Mouse (Mus musculus) regulatory T cell (primary cell): ENCODE results near the gene Cdk14.

Experiments used
- in situ Hi-C: fragments of 300-600 bp; cut with MboI, MseI; formaldehyde crosslinking; loops from one replicate; pipeline ENCODE4 v1.15.1; 2025; ENCODE audit warnings: high pct_unique_total_duplicates

The Cdk14 gene

GRCm38 (mm10) chr5:5367550-5367949 is 52.6 kb downstream of the Cdk14 start:
- in situ Hi-C loops = no loop called here

- in situ Hi-C loops = no loop called here
Observed at GRCm38 (mm10) chr5:5365285-5366076, 54.6 kb downstream of the Cdk14 start.

DNA sequence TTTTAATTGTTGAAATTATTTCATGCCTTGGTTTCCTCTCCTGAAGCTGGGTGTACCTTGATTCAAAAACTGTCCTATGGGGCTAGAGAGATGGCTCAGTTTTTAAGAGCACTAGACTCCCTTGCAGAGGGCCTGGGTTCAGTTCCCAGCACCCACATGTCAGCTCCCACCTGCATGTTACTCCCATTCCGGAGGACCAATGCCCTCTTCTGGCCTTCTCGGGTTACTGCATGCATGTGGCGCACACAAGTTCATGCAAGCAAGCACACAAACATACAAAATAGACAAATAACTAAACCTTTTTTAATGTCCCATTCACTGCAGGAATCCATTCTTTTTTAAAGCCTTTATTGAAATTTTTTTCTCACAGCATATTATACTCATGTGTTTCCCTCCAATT is 58.4 kb downstream of the Cdk14 start:
- in situ Hi-C loops = no loop called here

- in situ Hi-C loops = no loop called here
Observed at GRCm38 (mm10) chr5:5360338-5360737, 59.8 kb downstream of the Cdk14 start.

GRCm38 (mm10) chr5:5359915-5360314 is 60.2 kb downstream of the Cdk14 start:
- in situ Hi-C loops = no loop called here

GRCm38 (mm10) chr5:5359370-5359769 is 60.7 kb downstream of the Cdk14 start:
- in situ Hi-C loops = no loop called here

GRCm38 (mm10) chr5:5358019-5358717 is 61.9 kb downstream of the Cdk14 start:
- in situ Hi-C loops = no loop called here

DNA sequence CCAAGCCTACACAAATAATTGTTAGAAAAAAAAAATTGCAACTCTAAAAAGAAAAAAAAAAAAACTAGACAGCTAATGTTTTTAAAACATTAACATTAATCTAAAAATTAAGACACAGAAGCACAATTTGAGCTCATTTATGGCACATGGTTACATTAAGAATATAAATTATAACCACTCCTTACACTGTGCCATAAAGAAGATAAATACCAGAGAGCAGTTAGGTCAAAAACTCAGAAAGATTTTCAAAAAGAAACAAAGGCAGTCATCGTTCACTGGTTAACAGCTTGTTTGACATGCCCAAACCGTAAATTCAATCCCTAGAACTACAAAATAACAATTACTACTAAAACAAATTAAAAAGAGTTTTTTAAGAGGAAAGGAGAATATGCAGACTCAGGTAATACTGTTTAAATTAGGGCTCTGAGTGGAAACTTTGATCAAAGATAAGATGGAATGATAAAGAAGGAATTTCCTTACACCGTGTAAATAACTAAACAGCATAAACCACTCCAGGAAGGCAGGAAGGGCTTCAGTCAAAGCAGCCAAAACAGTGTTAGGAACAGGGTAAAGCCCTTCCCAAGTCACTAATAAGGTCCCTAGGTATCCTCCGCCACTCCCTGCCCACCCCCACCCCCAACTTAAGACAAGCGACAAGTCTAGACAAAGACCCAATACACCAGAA is 65.3 kb downstream of the Cdk14 start:
- in situ Hi-C loops = no loop called here

DNA sequence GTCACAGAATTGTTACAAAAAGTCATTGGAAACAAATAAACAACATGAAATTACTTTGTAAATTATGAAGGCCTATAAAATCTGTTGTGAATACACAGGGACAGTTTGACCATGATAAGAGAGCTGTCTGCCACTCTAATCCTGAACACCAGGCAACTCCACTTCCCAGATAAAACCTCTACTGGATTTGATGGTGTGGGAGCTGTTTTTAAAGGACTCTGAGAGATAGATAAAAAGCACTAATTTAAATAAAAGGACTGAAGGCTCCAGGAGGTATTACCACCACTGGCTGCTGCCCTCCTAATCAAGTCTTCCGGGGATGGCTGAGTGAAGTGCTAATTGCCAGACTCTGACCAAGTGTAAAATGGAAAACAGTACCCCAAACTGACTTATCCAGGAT is 66.2 kb downstream of the Cdk14 start:
- in situ Hi-C loops = no loop called here

DNA sequence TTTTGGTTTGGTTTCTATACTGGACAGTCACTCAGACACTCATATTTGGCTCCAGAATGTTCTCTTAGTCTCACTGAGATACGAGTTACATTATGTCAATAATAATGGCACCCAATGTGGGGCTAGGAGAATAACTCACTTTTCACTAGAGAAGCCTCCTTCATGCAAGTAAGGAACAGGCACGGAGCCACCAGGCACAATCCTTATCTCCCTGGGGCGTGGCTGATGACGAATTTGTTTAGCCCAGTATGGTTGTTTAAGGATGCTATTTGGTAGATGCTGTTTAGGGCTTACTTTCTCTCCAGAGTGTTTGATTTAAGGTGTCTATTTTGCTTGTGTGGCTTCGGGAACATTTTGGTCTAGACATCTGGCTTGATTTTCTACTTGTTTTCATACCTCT is 75.5 kb downstream of the Cdk14 start:
- in situ Hi-C loops = loop anchor here (25.0 kb wide), 1 partner anchor 1943 kb away; no protein-coding TSS in a partner anchor

- in situ Hi-C loops = loop anchor here (25.0 kb wide), 1 partner anchor 1944 kb away; no protein-coding TSS in a partner anchor
Observed at GRCm38 (mm10) chr5:5343741-5344140, 76.4 kb downstream of the Cdk14 start.

DNA sequence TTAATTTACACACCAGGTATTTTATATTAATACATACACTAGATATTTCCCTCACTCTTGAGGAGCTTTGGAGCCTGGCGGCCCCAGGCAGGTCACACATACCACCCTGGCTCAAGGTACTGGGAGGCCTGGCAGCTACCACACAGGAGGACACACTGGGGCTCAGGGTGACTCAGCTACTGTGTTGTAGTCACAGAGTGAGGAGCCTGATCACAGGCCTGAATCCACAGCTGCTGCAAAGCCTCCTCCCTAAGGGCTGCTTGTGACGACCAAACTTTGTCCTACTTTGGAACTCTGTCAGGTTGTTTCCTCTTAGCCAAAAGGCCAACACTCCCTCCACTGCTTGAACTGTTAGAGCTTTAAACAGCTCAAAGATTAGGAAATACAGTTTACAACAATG is 76.8 kb downstream of the Cdk14 start:
- in situ Hi-C loops = loop anchor here (25.0 kb wide), 1 partner anchor 1944 kb away; no protein-coding TSS in a partner anchor

DNA sequence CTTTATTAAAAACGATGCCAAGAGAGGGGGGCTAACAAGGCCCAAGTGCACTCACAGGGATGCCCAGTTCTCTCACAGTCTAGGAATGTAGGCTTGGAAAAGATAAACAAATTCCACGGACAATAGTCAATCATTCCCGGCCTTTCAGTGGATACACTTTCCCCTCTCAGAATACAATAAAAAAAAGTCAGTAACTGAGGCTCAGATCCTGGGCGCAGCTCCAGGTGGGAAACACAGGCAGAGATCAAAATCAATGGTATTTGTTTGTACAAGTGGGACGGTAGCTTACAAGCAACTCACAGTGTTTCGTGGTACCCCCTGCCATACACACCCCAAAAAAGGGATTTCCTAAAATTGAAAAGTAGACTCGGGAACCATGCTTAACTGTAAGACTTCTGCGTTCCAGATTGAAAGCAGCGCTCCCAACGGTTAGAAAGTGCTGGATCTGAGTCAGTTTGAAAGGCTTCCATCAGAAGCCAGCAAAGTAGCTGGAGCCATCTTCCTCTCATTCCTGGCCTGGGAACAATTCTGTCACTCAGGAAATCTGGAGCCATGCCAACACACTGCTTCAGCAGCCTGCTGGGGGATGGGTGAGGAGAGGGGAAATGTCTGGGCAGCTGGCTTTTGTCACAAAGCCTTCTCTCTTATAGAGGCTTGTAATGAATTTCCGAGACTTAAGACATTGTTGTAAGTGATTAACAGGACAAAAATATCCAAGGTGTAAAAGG is 77.5 kb downstream of the Cdk14 start:
- in situ Hi-C loops = loop anchor here (25.0 kb wide), 1 partner anchor 1945 kb away; no protein-coding TSS in a partner anchor

- in situ Hi-C loops = loop anchor here (25.0 kb wide), 1 partner anchor 1946 kb away; no protein-coding TSS in a partner anchor
Observed at GRCm38 (mm10) chr5:5341611-5342010, 78.5 kb downstream of the Cdk14 start.

DNA sequence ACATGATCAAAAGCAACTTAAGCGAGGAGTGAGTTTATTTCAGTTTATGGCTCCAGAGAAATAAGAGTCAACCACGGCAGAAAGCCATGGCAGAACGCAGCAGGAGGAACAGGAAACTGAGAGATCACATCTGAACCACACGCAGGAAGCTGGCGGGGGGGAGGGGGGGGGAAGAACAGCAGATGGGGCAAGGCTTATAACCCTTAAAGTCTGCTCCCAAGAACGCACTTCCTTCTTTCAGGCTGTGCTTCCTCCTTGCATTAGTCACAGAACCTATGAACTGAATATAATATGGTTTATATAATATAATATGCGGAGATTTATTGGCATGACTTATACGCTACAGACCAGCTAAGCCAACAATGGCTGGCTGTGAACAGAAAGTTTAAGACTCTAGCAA is 86.2 kb downstream of the Cdk14 start:
- in situ Hi-C loops = loop anchor here (25.0 kb wide), 1 partner anchor 1953 kb away; no protein-coding TSS in a partner anchor

GRCm38 (mm10) chr5:5330926-5331460 is 89.1 kb downstream of the Cdk14 start:
- in situ Hi-C loops = loop anchor here (25.0 kb wide), 1 partner anchor 1956 kb away; no protein-coding TSS in a partner anchor

DNA sequence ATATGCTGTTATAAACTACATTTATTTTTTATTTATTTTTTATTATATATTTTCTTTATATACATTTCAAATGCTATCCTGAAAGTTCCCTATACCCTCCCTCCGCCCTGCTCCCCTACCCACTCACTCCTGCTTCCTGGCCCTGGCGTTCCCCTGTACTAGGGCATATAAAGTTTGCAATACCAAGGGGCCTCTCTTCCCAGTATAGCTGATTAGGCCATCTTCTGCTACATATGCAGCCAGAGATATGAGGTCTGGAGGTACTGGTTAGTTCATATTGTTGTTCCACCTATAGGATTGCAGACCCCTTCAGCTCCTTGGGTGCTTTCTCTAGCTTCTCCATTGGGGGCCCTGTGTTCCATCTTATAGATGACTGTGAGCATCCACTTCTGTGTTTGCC is 91.1 kb downstream of the Cdk14 start:
- in situ Hi-C loops = loop anchor here (25.0 kb wide), 1 partner anchor 1958 kb away; no protein-coding TSS in a partner anchor

DNA sequence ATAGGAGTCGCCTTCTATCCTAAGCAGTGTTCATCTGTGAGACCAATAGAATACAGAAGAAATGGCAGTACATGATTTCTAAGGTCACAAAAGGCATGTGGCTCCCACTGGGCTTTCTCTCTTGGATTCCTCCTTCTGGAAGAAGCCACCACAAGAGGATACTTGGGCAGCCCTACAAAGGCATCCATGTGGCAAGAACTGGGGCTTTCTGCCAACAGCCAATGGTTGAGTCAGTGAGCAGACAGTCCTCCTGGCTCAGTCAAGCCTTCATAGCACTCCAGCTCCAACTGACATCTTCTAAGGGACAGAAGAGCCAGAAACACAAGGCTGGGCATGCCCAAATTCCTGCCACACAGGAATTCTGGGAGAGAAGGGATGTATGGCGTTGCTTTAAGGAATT is 93.4 kb downstream of the Cdk14 start:
- in situ Hi-C loops = loop anchor here (25.0 kb wide), 1 partner anchor 1961 kb away; no protein-coding TSS in a partner anchor

DNA sequence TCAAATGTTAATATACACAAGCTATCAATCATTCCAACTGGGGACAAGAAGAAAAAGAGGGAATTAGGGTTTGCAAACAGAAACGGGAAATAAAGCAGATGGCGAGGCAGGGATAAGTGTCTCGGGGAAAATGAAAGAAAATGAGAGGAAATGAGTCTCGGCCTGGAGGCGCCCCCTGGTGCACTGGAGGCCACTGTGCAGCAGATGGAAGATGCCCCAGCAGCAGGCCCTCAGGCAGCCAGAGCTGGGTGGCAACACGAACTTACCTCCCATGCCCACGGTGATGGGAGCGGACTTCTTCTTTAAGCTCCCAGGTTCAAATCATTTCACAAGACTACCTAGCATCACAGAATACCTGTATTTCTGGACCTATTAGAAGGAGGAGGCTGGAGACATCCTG is 97.4 kb downstream of the Cdk14 start:
- in situ Hi-C loops = no loop called here

DNA sequence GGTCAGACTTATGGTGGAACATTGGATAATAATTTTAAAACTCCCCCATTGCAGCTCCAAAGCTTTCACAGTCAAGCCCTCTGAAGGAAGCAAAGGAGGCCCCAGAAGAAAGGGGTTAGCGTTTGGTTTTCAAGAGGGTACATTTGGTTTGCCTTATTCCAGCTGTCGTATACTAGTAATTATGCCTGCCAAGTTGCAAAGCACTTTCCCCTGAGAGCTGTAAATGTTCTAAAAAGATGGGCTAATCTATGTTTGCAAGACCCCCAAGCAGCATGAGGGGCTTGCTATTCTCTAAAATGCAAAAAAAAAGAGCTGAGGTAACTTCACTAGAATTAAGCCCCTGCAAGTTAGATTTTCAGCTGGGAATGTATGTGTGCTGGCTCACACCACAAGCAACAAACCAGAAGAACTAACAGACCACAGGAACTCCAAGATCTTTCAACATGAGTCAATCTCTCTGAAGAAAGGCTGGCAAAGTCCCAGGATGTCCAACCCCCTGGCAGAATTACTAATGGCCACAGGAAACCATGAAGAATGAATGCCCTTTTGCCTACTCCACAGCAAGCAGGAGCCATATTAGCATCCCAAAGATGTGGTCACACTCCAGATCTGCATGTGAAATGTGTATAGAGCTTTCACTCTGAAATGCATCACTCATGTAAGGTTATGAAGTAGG is 99.5 kb downstream of the Cdk14 start:
- in situ Hi-C loops = no loop called here
